Mouse (Mus musculus): ENCODE measurements around the gene Ccdc42.

The Ccdc42 gene

DNA sequence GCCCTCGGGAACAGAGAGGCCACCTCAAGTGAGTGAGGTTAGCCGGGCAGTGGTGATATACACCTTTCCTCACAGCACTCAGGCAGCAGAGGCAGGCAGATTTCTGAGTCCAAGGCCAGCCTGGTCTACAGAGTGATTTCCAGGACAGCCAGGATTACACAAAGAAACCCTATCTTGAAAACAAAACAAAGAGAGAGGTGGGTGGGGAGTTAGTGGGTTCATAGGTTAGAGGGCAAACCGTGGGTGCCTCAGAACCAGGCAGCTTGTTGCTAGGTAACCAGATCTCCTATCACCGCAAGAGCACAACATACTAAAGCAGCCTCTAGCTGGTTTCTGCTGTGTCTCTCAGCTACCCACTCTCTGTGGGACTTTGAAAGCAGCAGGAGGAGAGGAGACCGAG, at the start of gene Ccdc42:
Gene Ccdc42, plus strand, starts transcription at position 301 of the 400 bp plus-strand sequence.
- no peak for ATAC-seq (ENCODE audit: low TSS enrichment)

DNA sequence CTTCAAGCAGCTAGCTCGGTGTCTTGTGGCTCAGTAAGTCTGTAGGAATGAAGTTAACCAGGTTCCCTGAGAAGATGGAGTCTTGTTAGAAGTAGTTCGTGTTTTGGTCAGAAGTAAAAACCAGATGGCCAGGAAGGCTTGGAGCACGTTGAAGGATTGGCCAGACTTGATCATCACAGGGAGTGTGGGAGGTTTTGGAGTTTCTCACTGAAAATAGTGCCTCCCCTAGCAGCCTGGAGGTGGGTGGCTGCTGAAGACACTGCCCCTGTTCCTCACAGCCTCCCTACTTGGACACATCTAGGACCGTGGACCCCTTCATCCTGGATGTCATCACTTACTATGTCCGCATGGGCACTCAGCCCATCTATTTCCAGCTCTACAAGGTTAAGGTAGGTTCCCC, 47.2 kb upstream of the Ccdc42 start:
- ATAC-seq (ENCODE audit: low TSS enrichment), result peak; percentile 75

DNA sequence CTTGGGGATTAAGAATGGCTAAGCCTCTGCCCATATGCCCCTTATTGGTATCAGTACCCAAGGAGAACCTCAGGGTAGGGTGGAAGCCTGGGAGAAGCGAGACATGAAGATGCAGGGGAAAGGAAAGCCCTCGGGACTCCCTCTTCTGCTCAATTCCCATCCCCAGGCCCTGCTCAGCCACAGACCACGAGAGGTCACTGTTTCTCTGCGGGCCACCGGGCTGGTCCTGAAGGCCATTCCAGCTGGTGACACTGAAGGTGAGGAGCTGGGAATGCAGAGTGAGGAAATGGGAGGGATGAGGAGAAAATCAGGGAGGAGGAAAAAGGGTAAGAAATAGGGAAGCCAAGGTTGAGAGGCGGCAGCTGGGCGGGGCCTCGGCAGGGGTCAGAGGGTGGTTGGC, 42.3 kb upstream of the Ccdc42 start:
- no peak for ATAC-seq (ENCODE audit: low TSS enrichment)

DNA sequence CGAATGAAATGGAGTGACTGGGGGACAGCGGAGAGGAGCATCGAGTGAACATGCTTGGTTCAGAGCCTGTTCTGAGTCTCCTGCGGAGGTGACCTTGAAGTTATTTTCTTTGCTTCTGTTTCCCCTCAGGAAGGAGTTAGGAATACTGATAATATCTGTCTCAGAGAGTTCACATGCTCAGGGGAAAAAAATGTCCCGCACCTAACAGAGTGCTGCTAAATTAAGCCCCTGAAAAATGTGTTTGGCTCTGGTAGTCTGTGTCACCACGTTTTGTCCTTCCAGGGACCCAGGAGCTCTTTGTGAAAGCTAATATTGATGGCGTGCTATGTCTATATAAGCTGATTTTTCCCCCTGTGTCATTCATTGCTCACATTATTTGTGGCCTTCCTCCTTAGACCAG, 41.6 kb upstream of the Ccdc42 start:
- ATAC-seq (ENCODE audit: low TSS enrichment), result no peak

DNA sequence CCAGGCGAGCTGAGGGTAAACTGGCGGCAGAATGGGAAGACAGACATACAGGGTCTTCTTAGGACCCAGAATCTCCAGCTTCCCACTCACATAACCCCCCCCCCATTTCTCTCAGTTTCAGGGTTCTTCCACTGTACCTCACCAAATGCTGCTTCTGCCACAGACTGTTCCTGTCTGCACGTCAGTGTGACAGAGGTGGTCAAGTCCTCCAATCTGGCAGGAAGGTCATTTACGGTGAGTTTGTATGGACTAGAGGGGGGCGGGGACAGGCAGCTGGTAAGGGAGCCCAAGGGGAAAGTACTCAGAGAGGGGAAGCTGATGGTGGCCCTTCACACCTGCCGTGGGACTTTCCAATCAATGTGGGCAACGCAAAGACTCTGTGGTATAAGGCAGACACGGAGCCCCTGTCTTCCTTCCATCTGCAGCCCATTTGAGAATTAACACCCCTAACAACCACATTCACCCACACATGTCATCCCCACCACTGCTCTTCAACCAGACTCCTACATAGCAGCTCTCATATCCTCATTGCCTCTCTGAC, 41.1 kb upstream of the Ccdc42 start:
- ATAC-seq (ENCODE audit: low TSS enrichment), result no peak

DNA sequence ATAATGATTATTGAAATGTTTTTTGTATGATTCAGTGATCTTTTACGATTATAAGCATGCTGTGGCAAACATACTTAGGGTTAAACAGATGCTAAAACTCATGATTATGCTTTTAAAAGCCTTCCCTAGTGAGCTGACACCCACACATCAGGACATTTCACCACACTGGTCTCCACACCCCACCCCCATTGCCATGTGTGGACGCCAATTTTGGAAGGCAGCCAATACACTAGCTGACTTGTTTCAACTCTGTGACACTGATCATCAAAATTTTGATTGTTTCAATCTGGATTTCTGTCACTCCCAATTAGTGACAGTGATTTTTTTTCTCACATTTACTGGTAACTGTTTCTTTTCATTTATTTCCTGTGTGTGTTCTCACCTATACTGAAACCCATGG, 39.3 kb upstream of the Ccdc42 start:
- no peak for ATAC-seq (ENCODE audit: low TSS enrichment)

DNA sequence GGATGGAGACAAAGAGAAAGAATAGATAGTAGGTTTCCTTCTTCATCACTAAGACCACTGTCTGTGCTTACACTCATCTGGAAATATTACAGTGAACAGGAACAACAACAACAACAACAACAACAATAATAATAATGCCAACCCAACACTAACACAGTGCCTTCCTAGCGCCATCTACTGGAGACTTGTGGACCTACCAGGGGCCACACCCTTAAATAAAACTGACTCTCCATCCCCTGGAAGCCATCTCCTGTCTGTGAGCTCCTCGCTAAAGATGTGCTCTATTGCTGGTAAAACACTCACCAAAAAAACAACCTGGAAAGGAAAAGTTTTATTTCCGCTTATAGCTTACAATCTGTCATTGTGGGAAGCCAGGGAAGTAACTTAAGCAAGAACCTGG, 37.2 kb upstream of the Ccdc42 start:
- no peak for ATAC-seq (ENCODE audit: low TSS enrichment)

DNA sequence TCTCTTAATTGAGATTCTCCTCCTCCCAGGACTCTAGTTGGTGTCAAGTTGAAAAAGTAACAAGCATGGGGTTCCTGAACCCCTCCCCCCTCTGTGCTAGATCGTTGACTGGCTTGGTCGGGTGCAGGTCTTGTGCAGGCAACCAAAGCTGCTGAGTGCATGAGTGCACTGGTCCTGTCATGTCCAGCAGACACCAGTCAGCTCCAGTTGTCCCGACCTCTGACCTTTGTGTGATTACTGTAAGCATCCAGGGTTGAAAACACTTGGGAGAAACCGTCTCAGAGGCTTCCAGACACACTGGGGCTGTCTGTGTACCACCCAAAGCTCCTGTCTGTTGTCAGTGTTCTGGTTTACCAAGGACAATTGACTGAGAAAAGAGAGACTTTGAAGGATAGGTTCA, 36.5 kb upstream of the Ccdc42 start:
- no peak for ATAC-seq (ENCODE audit: low TSS enrichment)

DNA sequence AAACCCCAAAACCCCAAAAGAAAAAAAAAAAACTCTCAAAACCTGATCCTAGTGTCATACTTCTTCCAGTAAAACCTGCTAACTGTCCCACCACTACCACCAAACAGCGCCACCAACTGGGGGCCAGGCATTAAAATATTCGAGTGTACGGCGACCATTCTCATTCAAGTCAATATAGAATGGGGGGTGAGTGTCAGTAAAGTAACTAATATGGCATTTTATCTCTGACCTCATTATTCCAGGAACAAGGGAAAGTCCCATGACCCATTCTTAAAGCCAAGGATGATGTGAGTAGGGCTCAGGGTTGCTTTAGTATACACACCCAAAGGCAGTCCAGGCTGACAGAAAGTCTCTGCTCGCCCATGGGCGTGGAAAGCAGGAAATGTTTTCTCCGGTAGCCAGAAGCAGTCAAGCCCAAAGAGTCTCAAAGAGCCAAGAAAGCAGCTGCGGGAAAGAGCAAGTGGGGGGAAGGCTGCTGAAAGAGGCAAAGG, 32.8 kb upstream of the Ccdc42 start:
- no peak for ATAC-seq (ENCODE audit: low TSS enrichment)

DNA sequence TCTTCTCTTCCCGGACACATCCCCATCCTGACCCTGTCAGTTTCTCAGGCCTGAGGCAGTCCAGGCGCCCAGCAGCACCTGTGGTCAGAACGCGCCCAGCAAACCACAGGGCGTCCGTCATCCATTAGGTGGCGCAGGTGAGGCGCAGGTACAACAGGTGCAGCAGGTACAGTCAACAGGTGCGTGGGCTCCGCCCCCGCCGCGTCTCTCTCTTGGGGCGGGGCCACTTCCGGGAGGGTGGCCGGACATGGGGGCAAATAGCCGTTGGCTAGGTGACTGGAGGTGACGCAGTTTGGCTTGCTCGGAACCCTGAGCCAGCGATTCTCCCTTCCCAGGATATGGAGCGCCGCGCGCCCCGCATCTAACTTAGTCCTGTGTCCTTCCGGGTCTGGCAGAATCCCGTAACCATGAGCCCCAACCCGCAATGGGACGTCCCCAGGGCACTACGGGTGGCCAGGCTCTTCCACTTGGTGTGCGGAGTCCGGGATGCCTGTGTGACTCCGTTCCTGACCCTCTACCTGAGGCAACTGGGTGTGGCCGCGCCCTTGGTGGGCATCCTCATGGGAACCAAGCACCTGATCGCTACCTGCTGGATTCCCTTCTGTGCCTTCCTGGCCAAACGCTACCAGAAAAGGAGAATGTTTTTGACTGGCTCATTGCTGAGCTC, 30.8 kb upstream of the Ccdc42 start, which contains the start of gene Mfsd6l:
Gene Mfsd6l, plus strand, starts transcription at position 269 of the 667 bp plus-strand sequence.
- ATAC-seq (ENCODE audit: low TSS enrichment), result no peak

DNA sequence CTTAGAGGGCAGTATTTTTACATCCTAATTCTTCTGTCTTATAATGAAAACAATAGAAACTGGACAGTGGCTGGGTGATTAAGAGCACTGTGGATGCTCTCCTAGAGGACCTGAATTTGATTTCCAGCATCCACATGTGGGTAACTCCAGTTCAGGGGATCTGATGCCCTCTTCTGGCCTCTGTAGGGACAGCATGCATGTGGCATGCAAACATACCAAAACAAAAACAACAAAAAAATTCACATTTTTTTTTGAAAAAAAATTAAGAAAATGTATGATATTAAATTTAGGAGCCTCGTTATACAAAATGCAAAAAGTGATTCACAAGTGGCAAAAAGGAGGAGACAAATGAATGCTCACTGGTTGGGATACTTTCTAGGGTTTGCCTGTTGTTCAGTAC, 27.3 kb upstream of the Ccdc42 start:
- ATAC-seq (ENCODE audit: low TSS enrichment), result no peak

DNA sequence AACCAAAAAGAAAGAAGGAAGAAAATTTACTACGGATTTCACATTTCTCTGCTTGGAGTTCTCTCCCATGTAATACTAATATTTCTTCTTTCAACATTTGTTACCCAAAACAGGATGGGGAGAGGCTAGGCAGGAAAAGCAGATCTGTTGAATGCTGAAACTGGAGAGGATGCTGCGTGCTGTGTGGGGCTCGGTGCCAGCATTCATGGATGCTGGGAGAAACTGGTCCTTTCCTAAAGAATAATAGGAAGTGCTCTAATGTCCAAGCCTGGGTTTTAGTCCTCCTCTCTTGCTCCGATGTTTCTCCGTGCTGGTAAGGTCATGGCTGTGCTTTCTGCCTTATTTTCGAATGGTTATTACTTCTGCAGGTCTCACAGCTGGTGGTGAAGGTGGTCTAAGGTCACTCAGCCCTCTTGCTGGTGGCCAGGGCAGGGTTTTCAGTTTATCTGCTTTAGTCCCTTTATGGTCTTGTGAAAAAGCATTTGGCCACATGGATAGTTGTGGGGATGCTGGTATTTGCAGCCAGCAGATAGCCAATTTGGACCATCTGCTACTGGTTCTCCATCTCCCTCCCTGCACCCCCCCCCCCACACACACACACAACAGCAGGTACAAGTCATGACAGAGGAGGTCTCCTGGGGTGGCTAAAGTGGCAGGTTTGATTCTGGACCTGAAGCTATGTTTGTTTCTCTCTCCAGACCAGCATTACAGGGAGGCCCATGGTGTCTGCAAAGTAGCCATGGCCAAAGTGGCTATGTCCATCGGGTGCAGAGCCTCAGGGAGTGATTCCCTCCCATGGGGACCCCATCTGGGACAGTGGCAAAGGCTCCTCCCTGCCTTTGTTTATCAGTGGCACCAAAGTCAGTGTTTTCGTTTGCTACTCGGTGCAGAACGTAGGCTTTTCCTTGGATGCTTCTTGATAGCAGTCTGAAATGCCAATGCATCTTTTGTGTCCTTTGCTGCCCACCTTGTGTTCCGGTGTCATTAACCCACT, 24.6 kb upstream of the Ccdc42 start:
- no peak for ATAC-seq (ENCODE audit: low TSS enrichment)

DNA sequence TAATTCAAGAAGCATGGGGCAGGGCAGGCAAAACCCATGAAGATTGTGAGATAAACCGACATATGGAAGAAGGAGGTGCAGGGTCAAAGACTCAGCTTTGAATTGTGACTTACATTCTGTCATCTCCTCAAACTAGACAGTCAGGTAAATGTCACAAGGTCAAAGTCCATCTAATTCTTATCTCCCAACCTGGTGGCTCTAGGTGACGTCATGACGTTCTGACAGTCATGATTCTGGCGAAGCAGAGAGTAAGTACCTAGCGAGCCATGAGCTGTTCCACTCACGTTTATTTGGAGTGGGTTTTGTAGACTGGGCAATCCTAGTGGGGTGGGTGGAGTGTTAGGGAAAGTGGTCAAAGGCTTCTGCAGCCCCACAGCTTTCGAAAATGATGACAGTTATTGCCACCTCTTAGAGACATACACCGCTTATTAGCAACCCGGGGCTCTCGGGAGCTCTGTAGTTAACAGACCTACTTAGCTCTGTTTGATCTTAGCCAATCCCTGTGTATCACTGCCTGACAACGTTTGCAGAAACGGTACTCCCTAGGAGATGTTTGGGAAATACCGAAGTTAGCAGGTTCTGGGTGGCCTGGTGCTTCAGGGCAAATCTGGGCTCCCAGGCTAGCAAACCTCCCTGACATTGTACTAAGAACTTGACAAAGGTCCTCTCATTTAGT, 22.3 kb upstream of the Ccdc42 start:
- ATAC-seq (ENCODE audit: low TSS enrichment), result no peak

DNA sequence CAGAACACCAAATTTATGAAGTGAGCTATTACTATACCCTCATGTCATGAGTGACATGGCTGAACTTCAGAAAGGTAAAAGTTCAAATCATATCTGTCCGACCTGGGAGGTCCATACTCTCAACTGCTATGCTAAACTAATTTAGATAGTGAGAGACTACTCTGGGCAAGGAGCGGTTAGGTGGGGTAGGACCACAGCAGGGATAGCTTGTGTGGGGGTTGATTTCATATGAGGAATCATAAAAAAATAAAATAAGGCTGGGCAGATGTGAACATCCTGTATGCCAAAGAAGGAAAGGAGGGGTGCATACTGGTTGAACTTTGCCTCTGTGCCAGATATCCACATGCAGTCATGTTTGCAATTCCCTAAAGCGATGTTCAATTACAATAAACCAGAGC, 21.8 kb upstream of the Ccdc42 start:
- no peak for ATAC-seq (ENCODE audit: low TSS enrichment)

DNA sequence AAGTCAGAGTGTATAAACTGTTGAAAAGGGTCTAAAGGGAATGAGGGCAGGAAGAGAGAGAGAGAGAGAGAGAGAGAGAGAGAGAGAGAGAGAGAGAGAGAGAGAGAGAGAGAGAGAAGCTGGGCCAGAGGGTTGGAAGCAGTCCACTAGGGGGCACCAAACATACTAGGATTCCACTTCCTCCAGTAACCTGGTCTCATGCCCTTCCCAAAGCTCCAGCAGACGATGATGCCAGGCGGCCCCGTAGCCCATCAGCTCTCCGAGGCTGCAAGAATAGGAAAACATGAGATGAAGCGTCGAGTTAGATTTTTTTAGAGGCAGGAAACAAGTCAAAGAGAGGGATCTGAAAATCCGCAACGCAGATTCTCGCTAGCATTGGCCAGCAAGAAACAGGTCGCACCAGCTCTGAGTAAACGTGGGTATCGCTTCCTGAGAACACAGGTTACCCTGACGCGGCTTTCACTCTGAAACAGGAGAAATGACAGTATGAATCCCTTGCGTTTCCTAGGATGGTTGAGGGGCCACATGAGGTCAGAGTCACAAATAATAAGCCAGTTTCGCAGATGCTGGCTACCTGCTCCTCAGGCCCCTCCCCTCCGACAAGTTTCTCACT, 20.3 kb upstream of the Ccdc42 start:
- peak; percentile 92 for ATAC-seq (ENCODE audit: low TSS enrichment)

DNA sequence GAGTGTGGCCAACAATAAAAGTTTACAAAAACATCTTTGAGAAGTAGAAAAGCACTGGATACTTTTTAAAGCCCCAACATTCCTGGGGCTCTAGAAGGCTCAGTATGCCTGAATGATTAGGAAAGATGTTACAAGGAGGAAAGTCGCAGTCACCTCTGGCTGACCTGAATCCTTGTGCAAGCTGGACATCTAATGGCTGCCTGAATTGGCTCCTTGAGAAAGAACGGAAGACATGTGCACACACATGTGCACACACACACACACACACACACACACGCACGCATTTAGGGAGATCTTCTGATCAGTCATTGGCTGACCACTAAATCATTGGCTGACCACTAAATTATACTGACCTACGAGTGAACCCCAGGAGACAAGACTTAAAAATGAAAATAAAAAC, 16.0 kb upstream of the Ccdc42 start:
- no peak for ATAC-seq (ENCODE audit: low TSS enrichment)

DNA sequence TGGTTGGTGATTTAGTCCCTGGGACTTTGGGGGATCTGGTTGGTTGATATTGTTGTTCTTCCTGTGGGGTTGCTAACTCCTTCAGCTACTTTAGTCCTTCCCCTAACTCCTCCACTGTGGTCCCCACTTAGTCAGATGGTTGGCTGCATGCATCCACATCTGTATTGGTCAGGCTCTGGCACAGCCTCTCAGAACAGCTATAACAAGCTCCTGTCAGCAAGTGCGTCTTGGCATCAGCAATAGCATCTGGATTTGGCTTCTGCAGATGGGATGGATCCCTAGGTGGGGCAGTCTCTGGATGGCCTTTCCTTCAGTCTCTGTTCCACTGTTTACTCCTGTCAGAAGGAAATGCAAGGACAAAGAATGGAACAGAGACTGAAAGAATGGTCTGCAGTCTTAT, 9.7 kb upstream of the Ccdc42 start:
- ATAC-seq (ENCODE audit: low TSS enrichment), result no peak

DNA sequence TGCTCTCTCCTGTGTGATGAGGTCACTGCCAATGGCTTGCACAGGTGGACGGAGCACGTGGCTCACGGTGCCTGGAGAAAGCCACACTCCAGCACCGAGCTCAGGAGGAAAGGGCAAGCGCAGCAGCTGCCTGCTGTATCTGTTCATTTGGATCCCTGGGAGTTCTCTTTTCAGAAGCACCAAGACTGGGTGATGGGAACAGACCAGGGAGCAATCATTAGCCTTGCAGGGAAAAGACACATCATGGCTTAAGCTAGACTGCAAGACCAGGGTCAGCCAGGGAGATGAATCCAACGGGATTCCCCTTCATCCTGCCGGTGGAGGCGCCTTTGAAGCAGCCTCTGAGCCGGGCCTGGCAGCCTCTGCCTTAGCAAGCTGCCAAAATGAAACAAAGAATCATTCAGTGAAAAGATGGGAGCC, 7.3 kb upstream of the Ccdc42 start:
- peak; percentile 75 for ATAC-seq (ENCODE audit: low TSS enrichment)

DNA sequence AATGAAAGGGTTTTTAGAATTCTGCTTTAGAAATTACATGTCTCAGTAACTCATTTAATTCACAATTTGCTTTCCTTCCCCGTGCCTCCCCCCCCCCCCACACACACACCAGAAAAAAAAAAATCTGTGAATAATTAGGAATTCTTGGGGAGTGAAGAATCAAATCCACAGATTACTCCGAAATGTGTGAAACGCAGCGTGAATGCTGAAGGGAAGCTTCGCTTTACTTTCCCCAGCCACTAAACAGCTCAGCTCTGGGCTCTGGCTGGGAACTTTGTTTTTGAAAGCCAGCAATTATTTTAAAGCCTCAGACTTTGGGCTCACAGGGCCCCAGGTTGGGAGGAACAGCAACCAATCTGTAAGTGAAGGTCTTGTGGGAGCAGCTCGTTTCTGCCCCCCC, 6.3 kb upstream of the Ccdc42 start:
- no peak for ATAC-seq (ENCODE audit: low TSS enrichment)

DNA sequence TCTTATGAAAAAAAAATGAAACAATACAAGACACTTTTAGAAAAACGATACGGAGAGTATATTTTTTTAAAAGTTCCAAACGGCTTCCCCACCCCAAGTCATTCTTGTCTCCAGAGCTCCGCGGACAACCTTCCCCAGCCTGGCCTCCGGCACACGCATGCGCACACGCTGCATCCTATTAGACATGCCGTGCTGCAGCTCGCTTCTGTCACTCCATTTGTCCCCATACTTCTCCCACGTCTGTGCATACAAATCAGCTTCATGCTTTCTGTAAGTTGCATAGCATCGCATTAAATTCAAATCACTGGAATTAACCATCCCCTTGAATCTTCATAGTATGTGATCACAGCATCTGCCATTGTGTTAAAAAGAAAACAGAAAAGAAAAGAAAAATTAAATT, 3.6 kb upstream of the Ccdc42 start:
- peak; percentile 95 for ATAC-seq (ENCODE audit: low TSS enrichment)

DNA sequence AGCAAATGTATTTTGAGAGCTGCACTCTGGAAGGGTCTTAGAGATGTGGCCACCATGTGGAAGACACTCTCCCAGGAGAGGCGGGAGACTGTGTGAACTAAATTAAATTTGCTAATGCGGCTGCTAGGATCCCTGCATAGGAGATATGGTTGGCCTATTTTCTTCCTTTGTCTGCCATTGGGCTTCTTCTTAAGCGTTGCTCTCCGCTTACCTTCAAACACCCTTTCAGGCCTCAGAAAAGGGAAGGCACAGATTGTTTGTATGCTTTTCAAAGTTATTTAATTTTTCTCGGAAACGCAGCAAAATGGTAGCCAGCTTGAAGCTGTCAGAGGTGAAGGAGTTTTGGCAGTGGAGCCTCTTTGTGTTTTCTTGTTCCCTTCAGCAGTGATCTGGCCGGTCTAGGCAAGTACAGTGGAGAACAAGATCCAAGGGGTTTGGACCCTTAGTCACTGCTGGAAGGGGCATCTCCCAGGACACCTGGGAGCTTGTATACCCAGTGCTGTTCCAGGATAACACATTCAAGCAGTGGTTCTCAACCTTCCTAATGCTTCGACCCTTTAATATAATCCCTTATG, 2.8 kb upstream of the Ccdc42 start:
- ATAC-seq (ENCODE audit: low TSS enrichment), result no peak

Data from frontal cortex, adult (tissue).